Mouse (Mus musculus) layer of hippocampus, adult 11-12 months (tissue): ENCODE measurements around the gene B3gntl1.

Source experiments
- DNase-seq: peaks from one replicate; pipeline ENCODE4 v3.0.0; 2022; ENCODE audit warnings: low spot score

The B3gntl1 gene

GRCm38 (mm10) chr11:121648166-121648565, 24.8 kb downstream of the B3gntl1 start:
- no peak for DNase-seq

GRCm38 (mm10) chr11:121647321-121647720, 25.6 kb downstream of the B3gntl1 start:
- no peak for DNase-seq

- DNase-seq, result no peak
Observed at GRCm38 (mm10) chr11:121645394-121645793, 27.6 kb downstream of the B3gntl1 start.

GRCm38 (mm10) chr11:121641501-121642145, 31.3 kb downstream of the B3gntl1 start:
- no peak for DNase-seq

DNA sequence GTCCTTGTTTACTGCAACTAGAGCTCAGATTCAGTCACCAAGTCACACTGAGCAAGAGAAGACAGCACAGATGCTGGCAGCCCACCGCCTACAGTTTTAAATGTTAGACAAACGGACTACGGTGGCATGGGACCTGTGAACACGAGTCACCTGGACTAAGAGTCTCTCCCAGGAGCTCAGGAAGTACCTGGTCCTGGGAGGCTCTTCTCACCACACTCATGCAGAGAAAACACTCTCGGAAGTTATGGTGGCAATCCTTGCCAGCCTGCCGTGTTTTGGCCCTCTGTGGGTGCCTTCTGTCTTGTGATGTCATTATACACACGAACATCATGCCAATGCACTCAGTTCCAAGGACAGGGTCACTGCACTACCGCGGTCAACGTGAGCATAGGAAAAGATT, 36.3 kb downstream of the B3gntl1 start:
- no peak for DNase-seq

DNA sequence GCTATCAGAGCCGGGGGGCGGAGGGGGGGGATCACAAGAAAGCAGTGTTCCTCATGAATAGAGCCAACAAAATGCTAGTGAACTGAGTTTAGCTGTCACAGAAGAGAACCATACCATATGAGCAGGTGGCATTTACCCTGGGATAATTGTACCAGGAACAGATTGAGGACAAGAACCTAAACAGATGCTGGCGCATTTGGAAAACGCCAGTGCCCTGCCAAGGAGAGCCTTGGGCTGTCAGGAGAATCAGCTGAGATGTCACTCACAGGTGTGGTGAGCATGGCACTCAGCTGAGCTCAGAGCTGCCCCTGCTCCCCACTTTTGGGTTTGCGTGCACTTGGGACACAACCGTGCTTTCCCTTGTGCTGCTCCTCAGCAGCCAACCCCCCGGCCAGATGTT, 41.5 kb downstream of the B3gntl1 start:
- no peak for DNase-seq

DNA sequence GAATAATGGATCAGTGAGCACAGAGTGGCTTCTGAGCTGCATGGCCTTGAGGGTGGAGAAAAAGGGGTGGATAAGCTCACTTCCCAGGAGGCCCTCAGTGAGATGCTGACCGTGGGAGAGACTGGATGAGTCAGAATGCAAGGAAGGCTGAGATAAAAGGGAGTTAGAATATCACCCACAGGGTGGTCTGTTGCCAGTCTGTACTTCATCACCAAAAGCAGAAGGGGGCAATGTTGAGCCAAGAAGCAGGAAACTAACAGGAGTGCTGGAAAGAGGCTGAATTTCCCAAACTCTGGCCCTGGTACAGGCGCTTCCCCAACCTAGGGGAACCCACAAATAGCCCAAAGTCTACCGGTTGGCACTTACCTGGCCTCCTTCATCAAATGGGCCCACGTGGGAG, 42.5 kb downstream of the B3gntl1 start:
- DNase-seq, result no peak

GRCm38 (mm10) chr11:121629529-121629928, 43.4 kb downstream of the B3gntl1 start:
- no peak for DNase-seq

DNA sequence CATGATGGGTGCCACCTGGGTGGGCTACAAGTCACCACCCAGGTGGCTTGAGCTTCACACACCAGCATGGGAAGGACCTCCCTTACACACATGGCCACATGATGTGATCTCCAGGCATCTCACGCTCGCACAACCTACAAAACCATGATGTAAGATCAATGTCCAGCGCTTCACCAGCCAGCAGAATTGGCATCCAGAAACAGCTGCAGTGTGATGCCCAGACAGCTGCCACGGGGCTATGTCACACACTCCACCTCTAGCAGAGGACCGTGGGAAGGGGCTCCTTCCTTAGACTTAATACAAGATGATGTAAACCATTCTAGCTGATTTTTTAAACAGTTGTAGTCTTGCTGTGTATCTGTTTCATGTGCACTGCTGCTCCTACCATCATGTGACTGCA, 45.4 kb downstream of the B3gntl1 start:
- DNase-seq, result no peak

- DNase-seq, result no peak
Observed at GRCm38 (mm10) chr11:121625007-121625406, 47.9 kb downstream of the B3gntl1 start.

- DNase-seq, result no peak
Observed at GRCm38 (mm10) chr11:121617371-121617770, 55.6 kb downstream of the B3gntl1 start.

DNA sequence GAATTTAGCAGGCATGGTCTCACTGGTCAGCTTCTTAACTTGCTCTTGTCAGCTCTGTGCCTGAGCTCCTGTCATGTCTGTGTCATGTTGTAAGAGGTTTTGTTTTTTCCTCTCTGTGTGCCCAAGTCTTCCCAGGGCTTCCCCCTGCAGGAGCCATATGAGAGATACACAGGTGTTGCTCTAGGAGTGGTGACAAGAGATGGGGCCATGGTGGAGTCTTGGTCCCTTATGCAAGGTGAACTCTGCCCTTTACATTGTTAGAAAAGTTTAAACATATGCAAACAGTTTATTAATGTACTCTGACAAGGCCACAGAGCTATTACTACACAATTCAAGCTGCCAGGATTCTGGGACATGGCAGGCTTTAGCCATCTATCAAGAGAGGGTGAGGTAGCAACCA, 56.5 kb downstream of the B3gntl1 start:
- DNase-seq, result no peak

DNA sequence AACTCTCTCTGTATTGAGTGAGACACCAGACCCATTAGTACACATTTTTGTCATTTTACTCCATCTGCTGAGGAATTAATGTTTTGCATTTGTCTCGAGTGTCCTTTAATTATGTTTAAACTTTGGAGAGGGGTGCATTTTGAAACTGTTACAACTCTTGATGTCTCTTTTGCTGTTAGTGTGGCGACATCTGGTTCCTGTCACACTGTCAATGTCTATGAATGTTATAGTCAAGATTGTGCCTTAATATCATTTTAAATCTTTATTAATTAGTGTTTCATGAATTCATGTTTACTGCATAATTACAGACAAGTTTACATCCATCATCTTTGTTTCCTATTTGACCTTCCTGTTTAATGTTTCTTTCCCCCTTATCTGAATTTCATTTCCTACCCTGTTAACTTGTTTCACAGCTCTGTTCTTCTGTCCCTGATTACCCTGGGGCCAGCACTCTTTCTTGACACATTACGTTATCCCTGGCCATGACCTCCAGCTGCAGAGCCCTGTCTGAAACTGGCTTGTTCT, 56.9 kb downstream of the B3gntl1 start:
- DNase-seq, result no peak

- no peak for DNase-seq
Observed at GRCm38 (mm10) chr11:121610976-121611375, 62.0 kb downstream of the B3gntl1 start.

DNA sequence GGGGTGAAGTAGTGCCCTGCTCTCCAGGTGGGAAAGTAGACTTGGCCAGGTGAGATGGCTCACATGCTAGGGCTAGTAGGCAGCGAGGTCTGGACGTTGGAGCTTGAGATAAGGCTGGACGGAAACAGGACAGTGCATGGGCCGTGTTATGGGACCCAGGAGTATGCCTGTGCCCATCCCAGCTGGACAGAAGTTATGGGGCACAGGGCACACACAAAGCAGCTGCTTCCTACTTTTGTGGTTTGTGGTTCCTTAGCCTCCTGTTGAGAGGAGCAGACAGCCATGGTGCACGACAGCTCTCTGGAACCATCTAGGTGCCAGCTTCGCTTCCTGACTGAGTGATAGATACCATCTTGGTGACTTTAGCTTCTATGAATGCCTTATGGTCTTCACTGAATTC, 67.3 kb downstream of the B3gntl1 start:
- no peak for DNase-seq

- no peak for DNase-seq
Observed at GRCm38 (mm10) chr11:121601422-121601821, 71.5 kb downstream of the B3gntl1 start.

- no peak for DNase-seq
Observed at GRCm38 (mm10) chr11:121597254-121597653, 75.7 kb downstream of the B3gntl1 start.

- no peak for DNase-seq
Observed at GRCm38 (mm10) chr11:121581856-121582255, 91.1 kb downstream of the B3gntl1 start.
